Mouse (Mus musculus) embryo, embryonic 11.5 days (tissue): ENCODE results near the gene Klhl29.

Experiments used
- DNase-seq: peaks from one replicate; pipeline ENCODE4 v3.0.0-alpha.2; 2012; ENCODE audit warnings: low read depth, low spot score

The Klhl29 gene

GRCm38 (mm10) chr12:5038008-5038407 is 337.5 kb downstream of the Klhl29 start:
- no peak for DNase-seq

GRCm38 (mm10) chr12:5029035-5029434 is 346.4 kb downstream of the Klhl29 start:
- no peak for DNase-seq
